Mouse (Mus musculus) neural tube, embryonic 14.5 days (tissue): ENCODE data around the gene Wdr18. TPM values are rescaled to one million over a fixed set of nuclear protein-coding genes. Genes with fewer than 3 reads are reported as not detected.

ENCODE experiments used
- ATAC-seq: fragments of 200-750 bp; cut with Nextera tagmentation; 2 replicates; pipeline ENCODE4 v1.8.0; 2017; ENCODE audit warnings: low read depth, mild to moderate bottlenecking, moderate TSS enrichment, moderate library complexity
- H3K27ac ChIP-seq: fragments of 300-500 bp; sonication (generic); 2 replicates; pipeline ENCODE4 v1.5.1; 2014; ENCODE audit warnings: low read depth, mild to moderate bottlenecking, control low read depth, low read length, moderate library complexity, mixed read lengths
- H3K27me3 ChIP-seq: fragments of 300-500 bp; sonication (generic); 2 replicates; pipeline ENCODE4 v1.6.1; 2014; ENCODE audit warnings: low read length; ENCODE audit not compliant: control insufficient read depth, insufficient read depth
- H3K36me3 ChIP-seq: fragments of 300-500 bp; sonication (generic); 2 replicates; pipeline ENCODE4 v1.6.1; 2014; ENCODE audit warnings: low read length, mixed read lengths; ENCODE audit not compliant: control insufficient read depth, insufficient read depth
- H3K4me1 ChIP-seq: fragments of 300-500 bp; sonication (generic); 2 replicates; pipeline ENCODE4 v1.6.1; 2014; ENCODE audit warnings: low read length; ENCODE audit not compliant: control insufficient read depth, insufficient read depth
- H3K4me2 ChIP-seq: fragments of 300-500 bp; sonication (generic); 2 replicates; pipeline ENCODE4 v1.6.1; 2014; ENCODE audit warnings: mild to moderate bottlenecking, low read depth, low read length, control low read depth
- H3K4me3 ChIP-seq: fragments of 300-500 bp; sonication (generic); 2 replicates; pipeline ENCODE4 v1.5.1; 2014; ENCODE audit warnings: low read depth, low read length, control low read depth, mixed read lengths
- H3K9ac ChIP-seq: fragments of 300-500 bp; sonication (generic); replicated peaks from 2 replicates; pipeline ENCODE4 v1.6.1; 2014; ENCODE audit warnings: low read depth, mild to moderate bottlenecking, control low read depth, low read length, mixed read lengths
- H3K9me3 ChIP-seq: fragments of 300-500 bp; sonication (generic); 2 replicates; pipeline ENCODE4 v1.6.1; 2016; ENCODE audit warnings: low read length; ENCODE audit not compliant: control insufficient read depth
- WGBS: fragments of 180-500 bp; shearing (Covaris S2); extraction: QIAGEN DNeasy Blood & Tissue Kit; methylation state at CpG from one replicate; pipeline ENCODE4 v1.1.7; 2014; 5-methylcytosine and 5-hydroxymethylcytosine counted together
- polyA plus RNA-seq: library from polyadenylated mRNA; unstranded; fragments of >200 nt; fragmentation: Nextera tagmentation; extraction: Ambion mirVana; gene quantifications from 2 replicates; pipeline ENCODE4 v1.2.1, GENCODE M21; 2014

Gene Wdr18
- polyA plus RNA-seq, 1 experiment from 2014 or later, result 103 TPM

GRCm38 (mm10) chr10:79986232-79986878 lies 26.4 kb downstream of the Wdr18 start:
- no peaks in the 10 kb centered on the region for H3K36me3 ChIP-seq
- H3K4me2 ChIP-seq, result peak overlapping the region; percentile 98
- H3K4me1 ChIP-seq, result peaks cover 27% of the 10 kb centered on the region
- H3K27me3 ChIP-seq, result peaks cover 25% of the 10 kb centered on the region
- peak overlapping the region; percentile 74 for H3K9ac ChIP-seq
- ATAC-seq, result no peak
- H3K4me3 ChIP-seq, result peak overlapping the region; percentile 75
- H3K9me3 ChIP-seq, result no peaks in the 10 kb centered on the region
- peak overlapping the region; percentile 94 for H3K27ac ChIP-seq
- 45% methylated on average over 6 of the region's 6 CpGs for WGBS

- WGBS, result 5% methylated on average over 11 of the region's 11 CpGs
- peaks cover 23% of the 10 kb centered on the region for H3K4me1 ChIP-seq
These were observed 27.0 kb downstream of the Wdr18 start for GRCm38 (mm10) chr10:79986963-79987362.

DNA sequence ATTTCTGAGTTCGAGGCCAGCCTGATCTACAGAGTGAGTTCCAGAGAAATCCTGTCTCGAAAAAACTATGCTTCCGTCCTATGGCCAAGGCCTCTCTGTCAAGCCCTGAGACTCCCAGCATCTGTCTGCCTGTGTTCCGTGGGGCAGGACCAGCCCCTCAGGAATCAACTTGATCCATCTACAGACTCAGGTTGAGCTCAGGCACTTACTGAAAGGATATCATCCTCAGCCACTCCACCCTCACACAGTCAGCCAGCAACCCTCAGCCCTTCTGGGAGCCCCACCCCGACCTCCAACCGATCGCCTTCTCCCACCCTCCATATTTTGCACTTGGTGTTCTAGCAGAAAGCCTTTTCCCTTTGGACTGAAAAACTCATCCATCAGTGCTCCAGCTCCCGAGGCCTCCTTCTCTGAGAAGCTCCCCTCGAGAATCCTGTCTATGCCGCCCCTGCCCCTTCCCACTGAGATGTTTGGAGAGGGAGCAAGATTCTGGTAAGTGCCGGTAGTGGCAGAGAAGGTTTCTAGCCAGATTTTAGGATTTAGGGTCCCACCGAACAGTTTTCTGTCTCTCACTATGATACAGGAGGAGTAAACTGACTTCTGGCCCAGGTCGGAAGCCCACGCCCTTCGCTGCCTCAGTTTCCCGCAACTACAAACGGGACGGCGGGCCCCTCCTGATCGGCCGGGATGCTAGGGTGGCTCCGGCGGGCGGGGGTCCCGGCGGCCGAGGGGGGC lies 28.0 kb downstream of the Wdr18 start:
- H3K27me3 ChIP-seq, result peaks cover 25% of the 10 kb centered on the region
- ATAC-seq, result no peak
- H3K4me1 ChIP-seq, result peaks cover 16% of the 10 kb centered on the region
- WGBS, result 12% methylated on average over 27 of the region's 27 CpGs
- peak overlapping the region; percentile 38 for H3K4me3 ChIP-seq
- peak overlapping the region; percentile 48 for H3K9ac ChIP-seq
- 0 out of 2 replicates have a peak, but pooled peaks cover 3% of the 10 kb centered on the region for H3K9me3 ChIP-seq
- no peak overlapping the region for H3K27ac ChIP-seq
- H3K4me2 ChIP-seq, result peak overlapping the region; percentile 45
- no peaks in the 10 kb centered on the region for H3K36me3 ChIP-seq

More at GRCm38 (mm10) chr10:79986963-79987362, 27.0 kb downstream of the Wdr18 start:
- Histone ChIP-seq H3K4me2 (peak overlapping the region; percentile 3; the same call in 1 of the 2 replicates), H3K9me3 (0 out of 2 replicates have a peak, but pooled peaks cover 3% of the 10 kb centered on the region), H3K4me3 (no peak overlapping the region), H3K9ac (no peak overlapping the region; the same call in 1 of the 2 replicates), H3K27ac (no peak overlapping the region), H3K27me3 (peaks cover 25% of the 10 kb centered on the region), H3K36me3 (no peaks in the 10 kb centered on the region)
- no peak for ATAC-seq

DNA sequence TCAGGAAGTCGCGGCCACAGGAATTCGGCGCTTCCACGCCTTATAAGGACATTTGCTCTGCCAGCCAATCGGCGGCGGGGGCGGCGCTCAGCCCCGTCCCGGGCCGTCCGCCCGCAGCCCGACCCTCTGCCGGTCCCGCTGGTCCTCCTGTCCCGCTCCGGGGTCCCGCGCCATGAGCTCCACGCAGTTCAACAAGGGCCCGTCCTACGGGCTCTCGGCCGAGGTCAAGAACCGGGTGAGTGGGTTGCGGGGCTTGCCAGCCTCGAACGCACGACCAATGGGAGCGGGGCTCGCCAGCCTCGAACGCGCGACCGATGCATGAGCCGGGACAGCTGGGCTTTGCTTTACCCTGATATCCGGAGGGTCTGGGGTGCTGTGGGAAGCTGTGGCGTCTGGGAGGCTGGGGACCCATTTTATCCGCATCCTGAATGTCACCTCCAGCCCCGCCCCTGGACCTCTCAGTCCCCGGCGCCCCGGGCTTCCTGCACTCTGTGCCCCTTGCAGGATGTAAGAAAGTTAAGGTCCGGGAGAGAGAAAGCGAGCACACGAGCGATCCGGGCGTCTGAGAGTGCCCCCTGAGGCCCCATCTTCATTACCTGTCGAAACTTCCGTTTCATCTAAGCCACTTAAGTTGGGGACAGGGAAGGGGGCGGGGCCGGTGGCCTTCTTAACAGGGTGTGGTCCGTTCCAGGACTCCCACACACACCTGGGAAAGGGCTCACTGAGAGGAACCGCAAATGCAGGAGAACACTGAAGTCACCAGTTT lies 28.7 kb downstream of the Wdr18 start, which contains the start of gene Cnn2:
Gene Cnn2 (plus strand): TSS at position 79 of the 766 bp plus-strand sequence.
- no peaks in the 10 kb centered on the region for H3K36me3 ChIP-seq
- no peak within 1 kb of the TSS for H3K27ac ChIP-seq
- H3K9ac ChIP-seq, result peak within 1 kb of the TSS; percentile 48
- peak within 1 kb of the TSS; percentile 45 for H3K4me2 ChIP-seq
- H3K27me3 ChIP-seq, result peaks cover 25% of the 10 kb centered on the region
- H3K4me1 ChIP-seq, result peaks cover 9% of the 10 kb centered on the region
- H3K4me3 ChIP-seq, result peak within 1 kb of the TSS; percentile 38
- 0 out of 2 replicates have a peak, but pooled peaks cover 3% of the 10 kb centered on the region for H3K9me3 ChIP-seq
- WGBS, result 1% methylated on average over 58 of the region's 59 CpGs
- no peak for ATAC-seq

- Histone ChIP-seq H3K36me3 (no peaks in the 10 kb centered on the region), H3K9me3 (0 out of 2 replicates have a peak, but pooled peaks cover 3% of the 10 kb centered on the region), H3K27ac (no peak overlapping the region), H3K27me3 (peaks cover 25% of the 10 kb centered on the region), H3K4me1 (peaks cover 9% of the 10 kb centered on the region), H3K4me2 (peak overlapping the region; percentile 45), H3K9ac (no peak overlapping the region), H3K4me3 (peak overlapping the region; percentile 38)
- ATAC-seq, result no peak
- 31% methylated on average over 8 of the region's 8 CpGs for WGBS
These were observed 29.4 kb downstream of the Wdr18 start for GRCm38 (mm10) chr10:79989272-79989786.

DNA sequence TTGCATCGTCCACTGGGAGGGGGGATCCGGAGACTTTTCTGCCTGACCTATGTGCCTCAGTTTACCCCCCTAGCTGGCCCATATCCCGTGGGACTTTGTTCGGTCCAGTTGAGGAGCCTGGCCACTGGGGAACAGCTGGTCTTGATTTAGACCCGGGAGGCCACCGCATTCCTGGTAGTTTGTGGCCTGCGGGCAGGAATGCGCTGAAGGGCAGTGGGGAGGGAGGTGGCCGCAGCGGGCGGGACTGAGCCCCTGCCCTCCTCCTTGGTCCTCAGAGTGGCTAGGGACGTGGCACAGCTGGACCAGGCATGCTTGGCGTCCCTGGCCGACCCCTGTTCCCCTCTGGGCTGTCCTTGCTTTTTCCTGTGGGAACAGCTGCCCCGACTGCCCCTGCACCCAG lies 29.9 kb downstream of the Wdr18 start:
- no peak overlapping the region for H3K9ac ChIP-seq
- H3K9me3 ChIP-seq, result 0 out of 2 replicates have a peak, but pooled peaks cover 3% of the 10 kb centered on the region
- no peak for ATAC-seq
- peak overlapping the region; percentile 45; the same call in 1 of the 2 replicates for H3K4me2 ChIP-seq
- WGBS, result 21% methylated on average over 15 of the region's 15 CpGs
- H3K4me1 ChIP-seq, result peaks cover 9% of the 10 kb centered on the region
- H3K36me3 ChIP-seq, result no peaks in the 10 kb centered on the region
- H3K27me3 ChIP-seq, result peaks cover 25% of the 10 kb centered on the region
- no peak overlapping the region for H3K27ac ChIP-seq
- peak overlapping the region; percentile 38; the same call in 1 of the 2 replicates for H3K4me3 ChIP-seq

DNA sequence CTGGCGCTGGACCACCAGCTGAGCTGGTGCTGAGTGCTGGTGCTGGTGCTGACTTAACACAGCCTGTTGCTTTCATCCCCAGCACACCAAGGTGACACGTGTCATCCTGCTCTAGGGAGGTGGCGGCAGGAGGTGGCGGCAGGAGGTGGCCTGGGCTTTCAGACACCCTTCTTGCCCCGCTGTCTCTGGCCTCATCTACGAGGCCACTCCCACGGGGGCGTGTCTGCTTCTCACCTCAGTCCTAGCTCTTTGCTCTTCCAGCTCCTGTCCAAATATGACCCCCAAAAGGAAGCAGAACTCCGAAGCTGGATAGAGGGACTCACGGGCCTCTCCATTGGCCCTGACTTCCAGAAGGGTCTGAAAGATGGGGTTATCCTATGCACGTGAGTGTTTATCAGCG lies 31.1 kb downstream of the Wdr18 start:
- Histone ChIP-seq H3K4me1 (peaks cover 7% of the 10 kb centered on the region), H3K9me3 (0 out of 2 replicates have a peak, but pooled peaks cover 3% of the 10 kb centered on the region), H3K4me3 (no peak overlapping the region), H3K36me3 (no peaks in the 10 kb centered on the region), H3K9ac (no peak overlapping the region), H3K27ac (no peak overlapping the region), H3K27me3 (peaks cover 25% of the 10 kb centered on the region), H3K4me2 (no peak overlapping the region)
- ATAC-seq, result no peak
- 51% methylated on average over 12 of the region's 12 CpGs for WGBS

DNA sequence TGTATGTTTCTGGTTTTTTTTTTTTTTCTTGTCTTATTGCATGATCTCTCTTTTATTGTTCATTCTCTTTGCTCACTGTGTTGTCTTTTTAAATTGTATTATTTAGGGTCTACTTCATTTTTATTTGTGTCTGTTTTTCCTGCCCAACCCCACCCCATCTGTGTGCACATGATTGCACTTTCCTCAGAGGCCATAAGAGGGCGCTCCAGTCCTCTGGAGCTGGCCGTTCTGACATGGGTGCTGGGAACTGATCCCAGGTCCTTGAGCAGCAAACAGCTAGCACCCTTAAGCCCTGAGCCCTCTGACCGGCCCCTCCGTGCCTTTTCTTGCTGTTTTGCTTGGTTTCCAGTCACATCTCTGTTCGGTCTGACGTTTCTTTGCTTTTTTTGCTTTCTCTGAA lies 31.6 kb downstream of the Wdr18 start:
- no peak for ATAC-seq
- Histone ChIP-seq H3K27me3 (peaks cover 25% of the 10 kb centered on the region), H3K4me3 (no peak overlapping the region), H3K9me3 (0 out of 2 replicates have a peak, but pooled peaks cover 3% of the 10 kb centered on the region), H3K36me3 (no peaks in the 10 kb centered on the region), H3K9ac (no peak overlapping the region), H3K27ac (no peak overlapping the region), H3K4me2 (no peak overlapping the region), H3K4me1 (0 out of 2 replicates have a peak, but pooled peaks cover 3% of the 10 kb centered on the region)
- 87% methylated on average over 6 of the region's 6 CpGs for WGBS
